Mouse (Mus musculus): ENCODE results near the gene Trmt112. TPM values are rescaled to one million over a fixed set of nuclear protein-coding genes. Genes with fewer than 3 reads are reported as not detected.
A peak's percentile ranks its signal among the peaks of the same experiment; 100 is the strongest.

Trmt112 gene
- polyA plus RNA-seq, 1 experiment from 2014 or later: 115 TPM

GRCm38 (mm10) chr19:6920741-6921636 is 11.5 kb downstream of the Trmt112 start:
- Histone ChIP-seq H3K9me3 (ENCODE audit: control insufficient read depth, low read length) (no peaks in the 10 kb centered on the region), H3K27ac (replicated peaks; ENCODE audit: low read depth, low read length) (peak overlapping the region; percentile 91), H3K4me3 (replicated peaks; ENCODE audit: low read depth, low read length) (peak overlapping the region; percentile 66), H3K4me1 (ENCODE audit: control insufficient read depth, insufficient read depth, low read length) (peaks cover 18% of the 10 kb centered on the region), H3K36me3 (ENCODE audit: control insufficient read depth, insufficient read depth, low read length) (0 out of 2 replicates have a peak, but pooled peaks cover 4% of the 10 kb centered on the region), H3K27me3 (ENCODE audit: control insufficient read depth, insufficient read depth, low read length) (peaks cover 36% of the 10 kb centered on the region), H3K4me2 (ENCODE audit: low read length) (peak overlapping the region; percentile 84), H3K9ac (replicated peaks; ENCODE audit: low read length) (peak overlapping the region; percentile 94)
- ATAC-seq (ENCODE audit: low FRiP score, low TSS enrichment): peak; percentile 21
- WGBS: 2% methylated on average over 41 of the region's 48 CpGs
- peak; percentile 63 for DNase-seq

DNA sequence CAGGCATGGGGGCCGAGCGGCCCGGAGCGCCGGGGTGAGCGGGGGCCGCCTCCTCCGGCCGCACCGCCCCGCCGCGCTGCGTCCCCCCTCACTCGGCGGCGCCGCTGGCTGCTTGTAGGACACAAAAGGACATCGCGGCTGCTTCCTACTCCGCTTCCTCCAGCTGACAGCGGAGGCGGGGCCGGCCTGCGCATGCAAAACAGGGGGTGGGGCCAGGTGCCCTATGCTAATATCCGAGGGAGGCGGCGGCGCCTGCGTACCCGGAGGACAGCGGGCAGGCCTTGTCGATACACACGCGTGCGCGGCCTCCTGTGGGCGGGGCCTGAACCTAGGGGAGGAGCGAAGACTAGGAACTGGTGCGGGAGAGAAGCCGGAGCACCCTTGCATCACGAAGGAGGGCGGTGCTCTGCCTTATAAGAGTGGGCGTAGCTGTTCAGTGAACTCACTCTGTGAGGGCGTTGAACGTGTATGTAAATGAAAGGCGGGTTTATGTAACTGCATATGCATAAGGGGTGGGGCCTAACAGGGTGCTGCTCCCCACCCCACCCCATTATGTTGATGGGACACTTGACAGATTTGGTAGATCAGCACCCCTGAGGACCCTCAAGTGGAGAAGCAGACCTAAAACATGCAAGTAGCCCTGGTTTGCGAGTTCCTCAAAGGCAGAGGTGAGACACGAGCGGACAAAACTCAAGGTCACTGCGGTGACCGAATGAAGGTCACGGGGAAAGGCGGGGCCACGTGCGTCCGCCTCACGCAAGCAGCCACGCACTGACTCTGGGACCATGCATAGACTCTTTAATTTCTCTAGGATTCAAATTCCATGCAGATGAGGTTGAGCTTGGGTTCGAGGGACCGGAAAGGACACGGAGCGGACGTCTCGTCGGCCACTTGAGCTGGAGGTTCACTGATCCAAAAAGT is 12.4 kb downstream of the Trmt112 start, which contains the start of gene Esrra:
Gene Esrra, minus strand, starts transcription at position 167 of the 921 bp plus-strand sequence.
- Histone ChIP-seq H3K4me2 (ENCODE audit: low read length) (peak within 1 kb of the TSS; percentile 84), H3K36me3 (ENCODE audit: control insufficient read depth, insufficient read depth, low read length) (no peaks in the 10 kb centered on the region), H3K27ac (replicated peaks; ENCODE audit: low read depth, low read length) (peak within 1 kb of the TSS; percentile 91), H3K9ac (replicated peaks; ENCODE audit: low read length) (peak within 1 kb of the TSS; percentile 94), H3K4me1 (ENCODE audit: control insufficient read depth, insufficient read depth, low read length) (peaks cover 18% of the 10 kb centered on the region), H3K9me3 (ENCODE audit: control insufficient read depth, low read length) (no peaks in the 10 kb centered on the region), H3K4me3 (replicated peaks; ENCODE audit: low read depth, low read length) (peak within 1 kb of the TSS; percentile 66), H3K27me3 (ENCODE audit: control insufficient read depth, insufficient read depth, low read length) (peaks cover 45% of the 10 kb centered on the region)
- ATAC-seq (ENCODE audit: low FRiP score, low TSS enrichment) (peak; percentile 95), DNase-seq (peak; percentile 100)
- WGBS: 2% methylated on average over 55 of the region's 66 CpGs

- H3K4me3 ChIP-seq (replicated peaks; ENCODE audit: low read depth, low read length): no peak overlapping the region
- H3K27me3 ChIP-seq (ENCODE audit: control insufficient read depth, insufficient read depth, low read length): peaks cover 58% of the 10 kb centered on the region
- no peak for ATAC-seq (ENCODE audit: low FRiP score, low TSS enrichment)
- H3K36me3 ChIP-seq (ENCODE audit: control insufficient read depth, insufficient read depth, low read length): no peaks in the 10 kb centered on the region
- no peak overlapping the region for H3K27ac ChIP-seq (replicated peaks; ENCODE audit: low read depth, low read length)
- no peak overlapping the region for H3K9ac ChIP-seq (replicated peaks; ENCODE audit: low read length)
- peaks cover 18% of the 10 kb centered on the region for H3K4me1 ChIP-seq (ENCODE audit: control insufficient read depth, insufficient read depth, low read length)
- DNase-seq: no peak
- 61% methylated on average over 6 of the region's 6 CpGs for WGBS
- H3K9me3 ChIP-seq (ENCODE audit: control insufficient read depth, low read length): no peaks in the 10 kb centered on the region
- H3K4me2 ChIP-seq (ENCODE audit: low read length): no peak overlapping the region; the same call in 1 of the 2 replicates
These were observed 13.6 kb downstream of the Trmt112 start for GRCm38 (mm10) chr19:6922901-6923735.

- Histone ChIP-seq H3K27ac (replicated peaks; ENCODE audit: low read depth, low read length) (no peak overlapping the region), H3K36me3 (ENCODE audit: control insufficient read depth, insufficient read depth, low read length) (no peaks in the 10 kb centered on the region), H3K4me3 (replicated peaks; ENCODE audit: low read depth, low read length) (0 out of 2 replicates have a peak overlapping the region, but pooled peaks have one; percentile 5), H3K9ac (replicated peaks; ENCODE audit: low read length) (no peak overlapping the region), H3K4me2 (ENCODE audit: low read length) (0 out of 2 replicates have a peak overlapping the region, but pooled peaks have one; percentile 0), H3K9me3 (ENCODE audit: control insufficient read depth, low read length) (no peaks in the 10 kb centered on the region), H3K4me1 (ENCODE audit: control insufficient read depth, insufficient read depth, low read length) (peaks cover 18% of the 10 kb centered on the region), H3K27me3 (ENCODE audit: control insufficient read depth, insufficient read depth, low read length) (peaks cover 67% of the 10 kb centered on the region)
- ATAC-seq (ENCODE audit: low FRiP score, low TSS enrichment) (no peak), DNase-seq (peak; percentile 90)
- WGBS: 3% methylated on average over 39 of the region's 39 CpGs
These were observed 15.2 kb downstream of the Trmt112 start for GRCm38 (mm10) chr19:6924461-6925306.

- WGBS: 3% methylated on average over 9 of the region's 9 CpGs
- Histone ChIP-seq H3K9ac (replicated peaks; ENCODE audit: low read length) (no peak within 1 kb of the TSS), H3K4me3 (replicated peaks; ENCODE audit: low read depth, low read length) (0 out of 2 replicates have a peak within 1 kb of the TSS, but pooled peaks have one; percentile 5)
These were observed 15.7 kb downstream of the Trmt112 start, which contains the start of gene Catsperz for GRCm38 (mm10) chr19:6925307-6925573. Catsperz (minus strand) TSS chr19:6925380.

GRCm38 (mm10) chr19:6925611-6926329 is 16.3 kb downstream of the Trmt112 start:
- no peak overlapping the region for H3K4me2 ChIP-seq (ENCODE audit: low read length)
- no peak overlapping the region for H3K27ac ChIP-seq (replicated peaks; ENCODE audit: low read depth, low read length)
- DNase-seq: no peak
- H3K36me3 ChIP-seq (ENCODE audit: control insufficient read depth, insufficient read depth, low read length): no peaks in the 10 kb centered on the region
- 3% methylated on average over 40 of the region's 40 CpGs for WGBS
- peaks cover 70% of the 10 kb centered on the region for H3K27me3 ChIP-seq (ENCODE audit: control insufficient read depth, insufficient read depth, low read length)
- H3K9me3 ChIP-seq (ENCODE audit: control insufficient read depth, low read length): no peaks in the 10 kb centered on the region
- H3K4me3 ChIP-seq (replicated peaks; ENCODE audit: low read depth, low read length): no peak overlapping the region
- ATAC-seq (ENCODE audit: low FRiP score, low TSS enrichment): no peak
- peaks cover 7% of the 10 kb centered on the region for H3K4me1 ChIP-seq (ENCODE audit: control insufficient read depth, insufficient read depth, low read length)
- no peak overlapping the region for H3K9ac ChIP-seq (replicated peaks; ENCODE audit: low read length)

More at GRCm38 (mm10) chr19:6925307-6925573, 15.7 kb downstream of the Trmt112 start, which contains the start of gene Catsperz:
- ATAC-seq (ENCODE audit: low FRiP score, low TSS enrichment): no peak
- H3K27ac ChIP-seq (replicated peaks; ENCODE audit: low read depth, low read length): no peak within 1 kb of the TSS
- peaks cover 67% of the 10 kb centered on the region for H3K27me3 ChIP-seq (ENCODE audit: control insufficient read depth, insufficient read depth, low read length)
- H3K4me2 ChIP-seq (ENCODE audit: low read length): 0 out of 2 replicates have a peak within 1 kb of the TSS, but pooled peaks have one; percentile 0
- no peak for DNase-seq
- H3K4me1 ChIP-seq (ENCODE audit: control insufficient read depth, insufficient read depth, low read length): peaks cover 13% of the 10 kb centered on the region
- H3K36me3 ChIP-seq (ENCODE audit: control insufficient read depth, insufficient read depth, low read length): no peaks in the 10 kb centered on the region
- H3K9me3 ChIP-seq (ENCODE audit: control insufficient read depth, low read length): no peaks in the 10 kb centered on the region
